Mouse (Mus musculus): ENCODE measurements around the gene Heatr9.
"Not testable (repeated sequence)": the region's sequence is repeated elsewhere in the genome, so short reads cannot be mapped to it uniquely, and the experiment has no call there.

The Heatr9 gene

GRCm38 (mm10) chr11:83522075-83522474 is at the start of gene Heatr9:
Gene Heatr9, minus strand, starts transcription at chr11:83522175.
- DNase-seq, result peak; percentile 62

- no peak for DNase-seq
These were observed 48.2 kb upstream of the Heatr9 start for GRCm38 (mm10) chr11:83570189-83570588.

- DNase-seq, result peak; percentile 39
These were observed 47.3 kb upstream of the Heatr9 start for GRCm38 (mm10) chr11:83569249-83569648.

GRCm38 (mm10) chr11:83568786-83569185 is 46.8 kb upstream of the Heatr9 start:
- peak; percentile 79 for DNase-seq

- DNase-seq, result peak; percentile 63
These were observed 46.1 kb upstream of the Heatr9 start for GRCm38 (mm10) chr11:83568061-83568460.

GRCm38 (mm10) chr11:83567311-83567710 is 45.3 kb upstream of the Heatr9 start:
- peak; percentile 76 for DNase-seq

- DNase-seq, result peak; percentile 78
These were observed 44.6 kb upstream of the Heatr9 start for GRCm38 (mm10) chr11:83566617-83567016.

GRCm38 (mm10) chr11:83563754-83564153 is 41.8 kb upstream of the Heatr9 start:
- peak; percentile 94 for DNase-seq

- DNase-seq, result peak; percentile 74
These were observed 40.4 kb upstream of the Heatr9 start for GRCm38 (mm10) chr11:83562311-83562887.

GRCm38 (mm10) chr11:83560405-83560804 is 38.4 kb upstream of the Heatr9 start:
- no peak for DNase-seq

- DNase-seq, result no peak
These were observed 35.1 kb upstream of the Heatr9 start for GRCm38 (mm10) chr11:83557074-83557473.

- DNase-seq, result peak; percentile 91
These were observed 34.3 kb upstream of the Heatr9 start for GRCm38 (mm10) chr11:83556085-83556781.

- DNase-seq, result no peak
These were observed 29.7 kb upstream of the Heatr9 start for GRCm38 (mm10) chr11:83551668-83552067.

- not testable (repeated sequence) for DNase-seq
These were observed 29.1 kb upstream of the Heatr9 start for GRCm38 (mm10) chr11:83551037-83551436.

- no peak for DNase-seq
These were observed 28.2 kb upstream of the Heatr9 start for GRCm38 (mm10) chr11:83550186-83550632.

GRCm38 (mm10) chr11:83544214-83544613 is 22.2 kb upstream of the Heatr9 start:
- DNase-seq, result no peak

GRCm38 (mm10) chr11:83541415-83541814 is 19.4 kb upstream of the Heatr9 start:
- DNase-seq, result no peak

- peak; percentile 94 for DNase-seq
These were observed 19.0 kb upstream of the Heatr9 start for GRCm38 (mm10) chr11:83540931-83541330.

- no peak for DNase-seq
These were observed 16.8 kb upstream of the Heatr9 start for GRCm38 (mm10) chr11:83538705-83539314.

GRCm38 (mm10) chr11:83536831-83537230 is 14.9 kb upstream of the Heatr9 start:
- no peak for DNase-seq

- DNase-seq, result peak; percentile 98
These were observed 12.8 kb upstream of the Heatr9 start for GRCm38 (mm10) chr11:83534609-83535423.

- no peak for DNase-seq
These were observed 12.2 kb upstream of the Heatr9 start for GRCm38 (mm10) chr11:83534143-83534542.

- no peak for DNase-seq
These were observed 11.2 kb upstream of the Heatr9 start for GRCm38 (mm10) chr11:83533192-83533591.

Data from heart, adult 11 months (tissue).